Mouse (Mus musculus) limb, embryonic 14.5 days (tissue): ENCODE measurements around the gene Gm29776. TPM values are rescaled to one million over a fixed set of nuclear protein-coding genes. Genes with fewer than 3 reads are reported as not detected.
A peak's percentile ranks its signal among the peaks of the same experiment; 100 is the strongest.

ENCODE experiments used
- ATAC-seq: fragments of 200-750 bp; cut with Nextera tagmentation; 2 replicates; pipeline ENCODE4 v1.8.0; 2017; ENCODE audit warnings: low read depth, moderate number of reproducible peaks, moderate TSS enrichment; ENCODE audit not compliant: low FRiP score
- DNase-seq: peaks from one replicate; pipeline ENCODE4 v3.0.0-alpha.2; 2015; ENCODE audit warnings: low spot score
- H3K27ac ChIP-seq: fragments of 300-500 bp; sonication (generic); replicated peaks from 2 replicates; pipeline ENCODE4 v1.5.1; 2014; ENCODE audit warnings: low read depth, mild to moderate bottlenecking, low read length, moderate library complexity, mixed read lengths
- H3K27me3 ChIP-seq: fragments of 300-500 bp; sonication (generic); 2 replicates; pipeline ENCODE4 v1.6.1; 2014; ENCODE audit warnings: low read length, mixed read lengths; ENCODE audit not compliant: control insufficient read depth, insufficient read depth
- H3K36me3 ChIP-seq: fragments of 300-500 bp; sonication (generic); 2 replicates; pipeline ENCODE4 v1.6.1; 2014; ENCODE audit warnings: mild to moderate bottlenecking, low read length, moderate library complexity, mixed read lengths; ENCODE audit not compliant: control insufficient read depth, insufficient read depth
- H3K4me1 ChIP-seq: fragments of 300-500 bp; sonication (generic); 2 replicates; pipeline ENCODE4 v1.6.1; 2014; ENCODE audit warnings: antibody characterized with exemption, low read length, mixed read lengths; ENCODE audit not compliant: control insufficient read depth, insufficient read depth
- H3K4me2 ChIP-seq: fragments of 300-500 bp; sonication (generic); replicated peaks from 2 replicates; pipeline ENCODE4 v1.6.1; 2014; ENCODE audit warnings: low read depth, mild to moderate bottlenecking, low read length, moderate library complexity; ENCODE audit not compliant: severe bottlenecking
- H3K4me3 ChIP-seq: fragments of 300-500 bp; sonication (generic); replicated peaks from 2 replicates; pipeline ENCODE4 v1.5.1; 2014; ENCODE audit warnings: low read length
- H3K9ac ChIP-seq: fragments of 300-500 bp; sonication (generic); 2 replicates; pipeline ENCODE4 v1.6.1; 2014; ENCODE audit warnings: mild to moderate bottlenecking, low read depth, low read length, moderate library complexity; ENCODE audit not compliant: severe bottlenecking
- H3K9me3 ChIP-seq: fragments of 300-500 bp; sonication (generic); 2 replicates; pipeline ENCODE4 v1.6.1; 2016; ENCODE audit warnings: low read length; ENCODE audit not compliant: control insufficient read depth
- POLR2A ChIP-seq: fragments of 200-500 bp; IDR thresholded peaks from 2 replicates; pipeline ENCODE4 v1.8.0; 2012; ENCODE audit warnings: inconsistent platforms, mild to moderate bottlenecking, moderate library complexity, borderline replicate concordance; ENCODE audit not compliant: insufficient read depth, insufficient read length; ENCODE audit errors: extremely low read depth
- WGBS: fragments of 180-500 bp; shearing (Covaris S2); extraction: QIAGEN DNeasy Blood & Tissue Kit; methylation state at CpG from one replicate; pipeline ENCODE4 v1.1.7; 2014; 5-methylcytosine and 5-hydroxymethylcytosine counted together
- polyA plus RNA-seq, 2 experiments: library from polyadenylated mRNA; depleted of rRNA in 1 of 2; stranded (reverse) in 1 of 2; unstranded in 1 of 2; fragments of >200 nt; fragmentation: Nextera tagmentation in 1 of 2; extraction: Ambion mirVana in 1 of 2; gene quantifications; 2 replicates each; pipeline versions ENCODE4 v1.2.1 to v1.2.3; 2012 to 2014

The Gm29776 gene
- polyA plus RNA-seq, 2 experiments, result 0.06 to 0.21 TPM

DNA sequence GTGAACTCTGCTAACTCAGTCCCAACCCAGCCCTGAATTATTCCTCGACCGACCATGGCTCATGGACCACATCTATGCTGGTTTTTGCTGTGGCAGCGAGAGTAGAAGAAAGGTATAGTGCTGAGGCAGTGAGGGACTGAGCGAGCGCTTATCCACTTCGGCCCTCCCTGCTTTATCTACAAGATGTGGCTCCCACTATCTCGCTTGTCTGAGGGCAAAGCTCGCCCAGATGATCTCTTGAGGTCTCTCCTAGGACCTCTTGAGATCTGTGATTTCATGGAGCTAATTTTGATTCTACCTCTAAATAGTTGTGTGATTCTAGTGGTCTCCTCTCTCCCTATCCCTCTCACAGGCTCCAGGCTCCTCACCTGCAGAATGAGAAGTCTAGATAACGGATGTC is 10.4 kb upstream of the Gm29776 start:
- Histone ChIP-seq H3K9ac (no peak overlapping the region), H3K4me1 (no peaks in the 10 kb centered on the region), H3K27ac (no peak overlapping the region), H3K9me3 (no peaks in the 10 kb centered on the region), H3K36me3 (no peaks in the 10 kb centered on the region), H3K4me2 (no peak overlapping the region), H3K4me3 (no peak overlapping the region), H3K27me3 (no peaks in the 10 kb centered on the region)
- ATAC-seq (no peak), DNase-seq (no peak)
- 87% methylated on average over 9 of the region's 9 CpGs for WGBS
- no peak for TF ChIP-seq POLR2A

DNA sequence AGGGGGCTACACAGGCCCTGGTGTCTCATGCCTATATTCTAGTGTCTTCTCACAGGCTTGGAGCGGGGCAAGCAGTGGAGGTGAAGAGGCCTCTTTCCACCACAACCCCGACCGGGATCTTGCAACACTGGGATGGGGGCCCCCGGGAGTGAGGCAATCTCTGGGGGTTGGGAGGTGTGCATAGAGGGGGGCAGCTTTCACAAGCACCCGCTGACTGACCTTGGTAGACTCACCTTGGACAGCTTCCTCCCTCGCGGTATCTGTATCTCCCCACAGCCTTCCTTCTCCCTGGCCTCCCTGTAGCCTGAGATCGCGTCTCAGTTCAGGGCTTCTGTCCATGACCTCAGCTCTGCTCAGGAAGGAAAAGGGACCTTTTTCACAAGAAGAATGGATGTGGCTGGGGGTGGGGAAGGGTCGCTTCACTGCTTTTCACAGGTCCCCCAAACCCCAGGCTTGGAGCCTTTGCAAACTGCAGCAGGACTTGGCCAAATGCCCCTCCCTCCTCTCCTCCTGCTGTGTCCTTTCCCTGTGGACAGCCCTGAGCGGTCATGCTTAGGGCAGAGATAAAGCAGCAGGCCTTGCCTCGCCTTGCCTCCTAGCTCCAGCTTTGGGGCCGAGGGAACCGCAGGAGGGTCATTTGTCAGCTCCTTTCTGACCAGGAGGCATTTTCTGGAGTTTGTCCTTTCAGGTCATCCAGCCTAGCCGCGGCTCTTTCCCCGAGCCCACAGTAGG is 8.1 kb upstream of the Gm29776 start:
- TF ChIP-seq POLR2A, result no peak
- no peak overlapping the region for H3K4me2 ChIP-seq
- DNase-seq, result no peak
- no peaks in the 10 kb centered on the region for H3K36me3 ChIP-seq
- no peak overlapping the region for H3K9ac ChIP-seq
- no peaks in the 10 kb centered on the region for H3K27me3 ChIP-seq
- no peak overlapping the region for H3K27ac ChIP-seq
- no peaks in the 10 kb centered on the region for H3K9me3 ChIP-seq
- ATAC-seq, result no peak
- WGBS, result 58% methylated on average over 17 of the region's 17 CpGs
- no peaks in the 10 kb centered on the region for H3K4me1 ChIP-seq
- no peak overlapping the region for H3K4me3 ChIP-seq

DNA sequence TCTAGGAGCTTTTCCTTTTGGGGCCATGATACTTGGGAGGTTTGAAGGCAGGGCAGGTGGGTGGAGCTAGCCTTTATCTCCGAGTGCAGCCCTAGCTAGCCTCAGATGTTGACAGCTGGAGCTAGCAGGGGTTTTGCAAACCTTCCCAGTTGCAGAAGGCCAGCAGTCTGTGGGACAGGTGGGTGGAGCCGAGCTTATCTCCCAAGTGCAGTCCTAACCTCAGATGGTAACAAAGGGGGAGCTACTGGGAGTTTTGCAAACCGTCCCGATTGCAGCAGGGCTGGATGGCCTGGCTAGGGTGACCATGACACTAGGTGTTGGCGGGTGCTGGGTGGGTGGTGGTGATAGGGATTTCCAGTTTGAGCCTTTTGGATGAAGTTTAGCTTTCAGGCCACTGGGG is 7.2 kb upstream of the Gm29776 start:
- no peak overlapping the region for H3K9ac ChIP-seq
- 61% methylated on average over 5 of the region's 5 CpGs for WGBS
- TF ChIP-seq POLR2A, result no peak

DNA sequence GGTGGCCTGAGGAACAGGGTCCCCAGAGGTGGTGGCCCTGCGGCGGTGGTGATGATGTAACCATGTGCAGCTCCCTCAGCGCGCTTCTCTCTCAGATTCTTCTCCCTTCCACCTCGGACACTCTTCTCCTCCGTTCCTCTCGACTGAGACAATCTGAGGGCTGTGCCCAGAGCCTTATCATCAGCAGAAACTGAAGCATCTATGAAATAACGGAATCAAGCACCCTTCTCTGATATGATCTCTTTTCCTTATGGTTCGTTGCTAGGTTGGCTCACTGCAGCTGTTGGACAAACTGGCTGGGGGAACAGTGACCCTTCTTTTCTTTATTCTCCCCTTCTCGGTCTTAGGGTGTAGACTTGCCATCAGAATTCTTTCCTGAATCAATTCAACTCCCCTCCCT is 4.6 kb upstream of the Gm29776 start:
- Histone ChIP-seq H3K27ac (no peak overlapping the region), H3K4me2 (no peak overlapping the region), H3K9ac (peak overlapping the region; percentile 34; the same call in 1 of the 2 replicates), H3K4me1 (no peaks in the 10 kb centered on the region), H3K36me3 (no peaks in the 10 kb centered on the region), H3K4me3 (no peak overlapping the region), H3K27me3 (no peaks in the 10 kb centered on the region), H3K9me3 (no peaks in the 10 kb centered on the region)
- no peak for ATAC-seq
- no peak for DNase-seq
- 68% methylated on average over 10 of the region's 10 CpGs for WGBS
- no peak for TF ChIP-seq POLR2A

More for the DNA sequence above, 7.2 kb upstream of the Gm29776 start:
- Histone ChIP-seq H3K27me3 (no peaks in the 10 kb centered on the region), H3K27ac (no peak overlapping the region), H3K4me3 (no peak overlapping the region), H3K4me2 (no peak overlapping the region), H3K9me3 (no peaks in the 10 kb centered on the region), H3K36me3 (no peaks in the 10 kb centered on the region), H3K4me1 (no peaks in the 10 kb centered on the region)
- DNase-seq (no peak), ATAC-seq (no peak)

DNA sequence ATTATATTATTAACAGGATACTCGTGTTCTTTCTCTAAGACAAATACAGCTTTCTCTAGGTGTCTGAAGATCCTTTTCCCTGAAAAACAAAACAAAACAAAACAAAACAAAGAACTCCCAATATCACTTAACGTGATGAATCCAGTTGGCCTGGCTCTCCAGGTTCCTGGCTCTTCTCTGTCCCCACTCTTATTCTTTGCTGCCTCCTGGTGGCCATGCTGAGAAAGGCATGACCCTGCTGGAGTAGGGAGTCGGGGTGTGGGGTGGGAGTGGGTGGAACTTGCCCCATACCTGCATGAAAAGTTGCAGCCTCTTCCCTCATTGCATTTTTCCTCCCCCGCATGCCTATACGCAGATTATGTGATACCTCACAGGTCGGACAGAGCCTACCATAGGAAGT is 2.7 kb upstream of the Gm29776 start:
- H3K4me2 ChIP-seq, result no peak overlapping the region
- H3K36me3 ChIP-seq, result no peaks in the 10 kb centered on the region
- TF ChIP-seq POLR2A, result no peak
- DNase-seq (peak; percentile 66), ATAC-seq (no peak)
- H3K4me3 ChIP-seq, result no peak overlapping the region
- no peaks in the 10 kb centered on the region for H3K4me1 ChIP-seq
- H3K27ac ChIP-seq, result no peak overlapping the region
- no peaks in the 10 kb centered on the region for H3K27me3 ChIP-seq
- no peaks in the 10 kb centered on the region for H3K9me3 ChIP-seq
- H3K9ac ChIP-seq, result no peak overlapping the region
- WGBS, result 13% methylated on average over 6 of the region's 6 CpGs

DNA sequence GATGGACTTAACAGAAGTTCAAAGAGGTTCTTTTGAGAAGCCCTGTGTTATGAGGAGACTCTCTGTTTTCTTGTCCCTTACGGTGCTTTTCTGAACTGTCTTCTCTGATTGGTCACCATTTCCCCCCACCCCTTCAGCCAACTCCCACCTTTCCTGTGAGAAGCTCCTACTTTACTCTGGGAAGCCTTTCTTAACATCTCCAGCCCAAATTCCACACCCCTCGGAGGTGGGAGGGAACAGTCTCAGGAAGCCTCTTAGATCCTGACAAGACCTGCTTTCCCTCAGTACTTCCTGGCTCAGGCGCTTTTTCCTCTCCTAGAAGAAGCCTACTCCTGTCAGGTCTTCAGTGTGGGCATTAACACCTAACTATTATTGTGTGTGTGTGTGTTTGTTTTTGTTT is 953 bp upstream of the Gm29776 start:
- Histone ChIP-seq H3K4me1 (no peaks in the 10 kb centered on the region), H3K4me2 (no peak overlapping the region), H3K36me3 (no peaks in the 10 kb centered on the region), H3K27ac (no peak overlapping the region), H3K4me3 (no peak overlapping the region), H3K27me3 (no peaks in the 10 kb centered on the region), H3K9ac (no peak overlapping the region), H3K9me3 (no peaks in the 10 kb centered on the region)
- 29% methylated on average over 3 of the region's 3 CpGs for WGBS
- TF ChIP-seq POLR2A, result no peak
- no peak for ATAC-seq
- no peak for DNase-seq
